Mouse (Mus musculus) testis, adult 2 months (tissue): ENCODE measurements around the gene Cdk11b.

Experiments
- CTCF ChIP-seq: fragments of 200-500 bp; IDR thresholded peaks from 2 replicates; pipeline ENCODE4 v1.5.1; 2012; ENCODE audit warnings: low read depth, mild to moderate bottlenecking, inconsistent platforms, low read length, moderate library complexity; ENCODE audit not compliant: control insufficient read depth, insufficient read depth, insufficient replicate concordance
- POLR2A ChIP-seq: fragments of 200-500 bp; IDR thresholded peaks from 2 replicates; pipeline ENCODE4 v1.6.1; 2012; ENCODE audit warnings: low read depth, mild to moderate bottlenecking, inconsistent platforms, low read length, moderate library complexity; ENCODE audit not compliant: control insufficient read depth

DNA sequence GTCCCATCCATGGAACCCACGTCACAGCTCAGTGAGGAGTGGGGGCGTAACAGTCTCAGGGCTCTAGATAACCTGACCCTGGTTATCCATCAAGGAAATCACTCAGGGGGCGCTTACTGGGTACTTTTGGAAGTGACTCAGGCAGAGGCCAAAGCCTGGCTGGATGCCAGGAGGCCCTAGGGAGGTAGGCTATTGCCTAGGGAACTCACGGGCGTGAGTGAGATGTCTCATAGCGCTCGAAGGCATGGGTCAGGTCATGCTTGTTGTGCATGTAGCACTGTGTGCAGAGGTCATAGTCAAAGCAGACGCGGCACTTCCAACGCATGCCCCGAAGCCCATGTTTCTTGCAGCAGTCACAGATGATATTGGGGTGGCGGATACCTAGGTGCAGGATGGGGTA lies 36.0 kb downstream of the Cdk11b start:
- TF ChIP-seq CTCF = no peak
- TF ChIP-seq POLR2A = no peak
